Mouse (Mus musculus) gastrocnemius, postnatal 10 days (tissue): ENCODE measurements around the gene Man1c1. TPM values are rescaled to one million over a fixed set of nuclear protein-coding genes. Genes with fewer than 3 reads are reported as not detected.

Source experiments
- DNase-seq: peaks from one replicate; pipeline ENCODE4 v3.0.0; 2021; ENCODE audit warnings: mixed read lengths
- total RNA-seq, 2 experiments: library from RNA; stranded (reverse); gene quantifications; 2 replicates each; pipeline ENCODE4 v1.2.3; 2021

Gene Man1c1
- total RNA-seq, 2 experiments from 2014 or later: 11.2 to 13.8 TPM

DNA sequence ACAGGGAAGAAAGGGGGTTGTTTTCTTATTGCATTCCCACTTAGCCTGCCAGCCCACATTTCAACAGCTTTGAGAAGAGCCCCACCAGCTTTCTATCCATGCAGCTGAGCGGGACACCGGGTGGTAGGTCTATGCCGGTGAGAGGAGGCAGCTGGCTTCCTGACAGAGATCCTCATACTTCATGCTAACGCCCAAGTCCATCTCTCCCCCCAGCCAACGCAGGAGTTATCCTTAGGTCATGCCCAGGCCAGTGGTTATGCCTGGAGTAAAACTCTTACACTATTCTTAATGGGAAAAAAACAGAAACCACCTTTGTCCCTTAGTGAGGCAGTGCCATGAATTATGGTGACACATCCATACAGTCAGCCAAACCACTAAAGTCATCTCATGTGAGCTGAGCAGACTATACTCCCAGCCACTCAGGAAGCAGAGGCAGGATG is 66.0 kb downstream of the Man1c1 start:
- no peak for DNase-seq

DNA sequence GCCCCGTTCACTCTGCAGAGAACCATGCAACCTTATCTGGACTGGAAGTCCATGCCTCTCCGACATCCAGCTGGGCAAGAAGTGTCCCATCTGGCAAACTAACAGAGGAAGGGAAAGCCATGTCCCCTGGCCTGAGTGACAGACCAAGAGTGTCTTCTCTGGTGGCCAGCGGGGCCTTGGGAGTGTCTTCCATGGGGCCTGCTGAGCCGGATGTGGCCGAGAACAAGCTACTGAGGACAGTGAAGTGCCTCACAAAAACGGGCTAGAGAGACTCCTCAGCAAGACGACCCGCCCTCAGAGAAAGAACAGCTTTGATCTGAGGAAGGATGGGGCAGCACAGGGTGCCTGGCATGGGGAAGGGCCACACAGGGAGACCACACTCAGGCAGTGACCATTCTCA is 67.7 kb downstream of the Man1c1 start:
- DNase-seq: no peak

DNA sequence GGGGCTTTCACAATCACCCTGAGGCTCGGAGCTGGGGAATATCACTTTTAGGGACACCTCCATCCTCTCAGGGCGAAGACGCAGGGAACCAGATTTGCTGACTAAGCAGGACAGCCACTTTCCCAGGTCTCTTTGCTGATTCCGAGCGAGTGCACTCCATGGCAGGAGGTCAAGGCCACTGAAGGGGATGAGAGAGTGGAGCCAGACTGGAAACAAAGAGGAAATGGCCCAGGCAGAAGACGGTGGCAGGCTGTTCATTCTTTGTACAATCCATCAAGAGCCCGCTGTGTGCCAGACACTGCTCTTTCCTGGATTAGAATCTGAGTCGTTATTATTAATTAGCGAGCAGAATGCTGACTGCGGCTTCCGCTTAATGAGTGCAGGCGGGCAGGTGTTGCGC is 70.1 kb downstream of the Man1c1 start:
- no peak for DNase-seq

DNA sequence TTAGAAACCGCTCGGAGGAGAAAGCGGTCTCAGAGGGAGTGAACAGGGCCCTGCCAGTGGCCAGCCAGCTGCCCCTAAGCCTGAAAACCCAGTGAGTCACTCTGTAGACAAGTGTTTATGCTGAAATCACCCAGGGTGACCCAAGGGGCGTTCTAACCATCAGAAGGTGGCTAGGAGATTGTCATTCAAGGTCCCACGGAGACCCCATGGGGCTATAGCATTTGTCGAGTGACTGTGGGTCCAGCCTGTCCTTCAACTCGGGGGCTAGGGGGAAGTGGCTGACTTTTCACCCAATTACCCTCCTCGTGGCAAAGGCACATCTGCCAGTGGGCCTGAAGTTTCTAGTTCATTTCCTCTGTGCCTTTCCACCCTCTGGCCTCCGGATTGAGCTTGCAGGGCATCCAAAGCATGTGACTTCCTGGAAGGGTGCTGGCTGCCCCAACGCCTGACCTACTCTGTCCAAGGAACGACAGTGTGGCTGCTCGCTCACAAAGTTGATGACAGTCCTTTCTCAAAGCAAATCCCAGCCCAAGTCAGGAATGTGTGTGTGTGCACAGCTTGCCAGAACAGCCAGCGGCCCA is 71.9 kb downstream of the Man1c1 start:
- peak; percentile 56 for DNase-seq

DNA sequence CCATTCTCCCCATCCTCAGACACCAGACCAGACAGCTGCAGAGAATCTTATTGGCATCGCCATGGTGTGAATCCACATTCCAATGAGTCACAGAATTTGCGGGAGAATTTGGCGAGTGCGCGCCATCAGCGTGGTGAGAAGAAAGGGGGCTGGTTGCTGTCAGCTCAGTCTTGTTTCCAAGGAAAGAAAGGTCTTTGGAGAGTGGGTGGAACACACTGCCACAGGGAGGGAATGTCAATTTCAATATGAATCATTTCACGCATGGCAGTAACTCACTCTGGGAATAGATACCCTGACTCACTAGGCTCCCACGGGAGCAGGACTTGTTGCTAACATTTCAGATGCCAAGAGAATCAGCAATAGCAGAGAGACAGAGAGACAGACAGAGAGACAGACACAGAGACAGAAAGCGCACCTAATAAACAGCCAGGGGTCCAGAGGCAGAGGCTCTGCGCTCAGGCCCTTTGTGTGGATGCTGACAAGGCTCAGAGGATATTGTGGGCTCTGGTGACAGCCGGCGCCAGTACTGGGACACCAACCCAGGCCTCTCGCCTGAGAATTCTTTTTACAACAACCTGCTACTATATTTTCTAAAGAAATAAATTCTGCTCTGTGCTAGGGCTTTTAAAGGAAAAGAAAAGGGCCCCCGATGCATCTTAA is 72.5 kb downstream of the Man1c1 start:
- no peak for DNase-seq

DNA sequence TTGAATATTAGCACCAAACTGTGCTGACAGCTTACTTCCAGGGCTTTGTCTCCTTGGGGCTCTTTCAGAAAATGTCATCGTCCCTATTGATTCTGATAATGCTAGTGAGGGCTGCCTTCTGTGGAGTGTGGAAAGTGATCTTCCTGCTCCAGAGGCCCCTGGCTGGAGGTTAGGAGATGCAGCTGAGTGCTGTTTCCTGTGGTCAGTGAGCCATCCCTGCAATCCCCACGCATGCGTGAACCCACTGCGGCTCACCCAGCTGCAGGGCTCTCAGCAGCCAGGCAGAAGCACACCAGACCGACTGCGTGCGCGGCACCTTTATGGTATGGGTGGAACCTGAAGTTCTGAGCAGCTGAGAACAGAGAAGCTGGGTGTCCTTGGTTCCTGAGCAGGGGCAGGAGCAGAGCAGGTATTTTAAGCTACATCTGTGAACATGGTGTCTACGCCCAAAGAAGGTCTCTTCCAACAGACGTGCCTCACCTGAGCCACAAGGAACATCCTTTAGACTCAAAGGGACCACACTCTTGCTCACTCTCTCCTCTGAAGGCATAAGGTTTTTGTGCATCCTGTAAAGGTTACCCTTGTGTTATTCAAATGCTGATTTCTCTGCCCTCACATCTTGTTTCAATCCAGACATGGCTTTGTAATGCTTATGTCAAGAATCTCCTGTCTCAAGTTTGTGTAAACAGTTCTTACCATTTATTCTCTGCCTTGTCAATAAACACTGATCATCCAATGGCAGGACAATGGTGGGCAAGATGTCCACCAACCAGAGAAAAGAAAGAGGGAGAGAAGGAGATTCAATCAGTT is 75.3 kb downstream of the Man1c1 start:
- no peak for DNase-seq

DNA sequence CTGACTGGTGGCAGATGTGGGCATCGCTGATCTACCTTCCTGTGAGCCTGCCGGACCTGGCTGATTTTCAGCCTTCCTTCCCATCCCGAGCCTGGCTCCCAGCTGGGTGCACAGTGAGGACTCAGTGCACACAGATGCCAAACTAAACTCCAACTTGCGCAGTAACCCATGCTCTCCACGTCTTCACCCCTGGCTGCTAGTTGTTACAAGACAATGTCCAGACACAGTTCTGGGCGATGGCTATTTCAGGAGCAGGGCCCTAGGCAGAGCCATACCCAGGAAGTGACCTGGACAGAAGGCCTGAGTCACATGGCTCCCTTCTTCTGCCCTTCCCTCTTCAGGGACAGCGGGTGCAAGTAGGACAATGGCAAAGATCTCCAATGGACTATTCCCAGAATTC is 76.0 kb downstream of the Man1c1 start:
- no peak for DNase-seq

DNA sequence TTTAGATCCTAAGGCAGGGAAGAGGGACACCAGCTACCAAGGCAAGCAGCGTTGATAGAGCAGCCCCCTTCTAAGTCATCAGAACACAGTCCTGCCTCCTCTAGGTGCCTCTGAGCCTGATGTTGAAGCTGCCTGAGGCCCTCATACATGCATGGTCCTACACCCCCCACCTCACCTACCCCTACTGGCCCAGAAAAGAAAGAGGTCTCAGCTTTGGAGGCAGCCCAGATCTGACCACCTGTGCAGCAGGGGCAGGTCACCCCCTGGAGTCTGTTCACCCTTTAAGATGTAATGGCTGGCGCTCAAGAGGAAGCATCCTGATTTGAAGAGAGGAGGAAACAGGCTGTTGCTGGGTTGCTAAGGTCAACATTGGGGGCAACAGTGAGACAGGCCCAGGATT is 77.2 kb downstream of the Man1c1 start:
- no peak for DNase-seq

DNA sequence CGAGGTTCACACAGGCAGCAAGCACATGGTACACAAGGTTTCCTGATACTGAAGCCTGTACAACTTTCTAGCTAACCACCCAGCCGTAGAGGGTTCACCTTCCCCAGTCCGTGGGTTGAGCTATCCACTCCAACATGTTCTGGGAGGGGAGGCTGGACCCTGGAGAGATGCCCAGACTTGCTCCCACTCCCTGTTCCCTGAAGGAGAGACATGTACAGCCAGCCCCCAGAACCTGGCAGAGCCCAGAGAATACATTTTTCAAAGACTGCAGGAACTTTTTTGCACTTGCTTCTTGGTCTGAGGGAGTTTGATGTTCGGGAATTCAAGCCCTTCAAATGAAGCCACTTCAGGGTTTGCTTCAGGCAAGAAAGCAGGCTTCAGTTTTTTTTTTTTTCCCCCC is 77.7 kb downstream of the Man1c1 start:
- DNase-seq: no peak

DNA sequence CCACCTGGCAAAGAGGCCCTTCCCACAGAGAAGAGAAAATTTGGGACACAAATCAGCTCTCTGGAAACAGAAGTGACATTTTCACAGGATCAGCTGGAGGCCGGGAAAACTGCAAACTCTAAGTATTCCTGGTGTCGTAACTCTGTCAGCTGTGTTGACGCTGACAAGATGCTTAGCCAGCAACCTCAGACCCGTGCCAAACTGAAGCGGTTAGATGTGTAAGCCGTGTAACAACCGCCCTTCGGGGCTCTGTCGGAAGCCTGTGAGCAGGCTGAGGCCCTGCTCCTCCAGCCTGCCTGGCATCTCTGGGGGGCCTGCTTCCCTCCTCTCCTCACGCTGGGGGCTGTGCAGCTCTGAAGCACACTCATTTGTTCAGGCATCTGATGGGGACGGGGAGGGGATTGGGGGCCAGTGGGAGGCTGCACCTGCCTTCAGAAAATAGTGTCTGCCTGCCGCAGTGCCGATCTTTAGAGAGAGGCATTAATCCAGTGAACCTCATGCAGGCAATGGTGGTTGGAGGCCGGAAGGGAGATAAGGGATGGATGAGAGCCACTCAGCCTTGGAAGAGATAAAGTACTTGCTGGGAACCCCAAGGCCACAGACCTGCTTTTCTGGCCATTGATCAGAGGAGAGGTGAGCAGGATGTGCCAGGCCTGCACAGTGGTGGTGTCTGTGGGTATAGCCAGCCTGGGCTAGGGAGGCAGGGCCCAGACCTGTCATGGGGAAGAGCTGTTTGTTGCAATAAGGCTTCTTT is 79.8 kb downstream of the Man1c1 start:
- peak; percentile 56 for DNase-seq

DNA sequence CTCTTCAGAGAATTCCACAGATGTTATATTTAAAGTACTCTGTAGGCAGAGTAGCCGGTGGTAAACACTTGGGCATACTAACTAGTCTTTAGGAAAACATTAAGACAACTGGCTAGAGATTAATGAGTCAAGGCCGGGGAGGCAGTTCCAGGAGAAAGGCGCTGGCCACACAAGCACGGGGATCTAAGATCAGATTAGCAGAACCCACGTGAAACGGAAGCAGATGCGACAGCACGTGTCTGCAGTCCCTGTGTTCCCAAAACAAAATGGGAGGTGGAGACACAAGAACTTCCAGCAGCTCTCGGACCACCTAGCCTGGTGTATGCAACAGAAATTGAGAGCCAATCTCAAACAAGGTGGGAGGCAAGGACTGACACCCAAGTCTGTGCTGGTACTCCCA is 82.4 kb downstream of the Man1c1 start:
- no peak for DNase-seq

DNA sequence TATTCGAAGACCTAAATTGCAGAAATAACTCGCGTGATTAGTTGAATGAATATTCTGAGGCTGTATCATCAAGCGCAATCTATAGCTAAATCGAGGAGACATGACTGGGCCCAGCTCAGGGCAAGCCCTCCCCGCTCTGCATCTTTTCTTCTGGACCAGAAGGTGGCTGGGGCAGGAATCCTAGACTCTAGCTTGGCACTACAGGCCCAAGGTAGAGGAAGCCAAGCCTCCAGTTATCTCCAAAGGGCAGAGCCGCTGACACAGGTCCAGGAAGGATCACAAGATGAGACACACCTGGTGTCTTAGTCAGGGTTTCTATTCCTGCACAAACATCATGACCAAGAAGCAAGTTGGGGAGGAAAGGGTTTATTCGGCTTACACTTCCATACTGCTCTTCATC is 83.8 kb downstream of the Man1c1 start:
- no peak for DNase-seq

DNA sequence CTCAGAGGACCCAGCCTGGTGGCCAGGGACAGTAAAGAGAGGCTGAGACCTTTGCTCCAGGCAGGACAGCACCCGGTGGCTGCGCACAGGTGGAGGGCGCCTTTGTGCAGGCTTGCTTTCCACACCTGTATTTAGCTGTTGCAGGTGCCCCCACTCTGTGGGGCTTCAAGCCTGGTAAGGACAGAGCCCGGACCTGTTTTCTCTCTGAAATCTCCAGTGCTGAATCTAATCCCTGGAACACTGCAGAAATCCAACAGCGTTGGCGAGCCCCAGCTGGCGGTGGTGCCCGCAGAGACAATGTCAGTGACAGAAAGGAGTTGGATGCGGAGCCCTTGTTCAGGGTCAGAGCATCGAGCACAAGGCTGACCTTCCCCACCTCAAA is 84.6 kb downstream of the Man1c1 start:
- no peak for DNase-seq

DNA sequence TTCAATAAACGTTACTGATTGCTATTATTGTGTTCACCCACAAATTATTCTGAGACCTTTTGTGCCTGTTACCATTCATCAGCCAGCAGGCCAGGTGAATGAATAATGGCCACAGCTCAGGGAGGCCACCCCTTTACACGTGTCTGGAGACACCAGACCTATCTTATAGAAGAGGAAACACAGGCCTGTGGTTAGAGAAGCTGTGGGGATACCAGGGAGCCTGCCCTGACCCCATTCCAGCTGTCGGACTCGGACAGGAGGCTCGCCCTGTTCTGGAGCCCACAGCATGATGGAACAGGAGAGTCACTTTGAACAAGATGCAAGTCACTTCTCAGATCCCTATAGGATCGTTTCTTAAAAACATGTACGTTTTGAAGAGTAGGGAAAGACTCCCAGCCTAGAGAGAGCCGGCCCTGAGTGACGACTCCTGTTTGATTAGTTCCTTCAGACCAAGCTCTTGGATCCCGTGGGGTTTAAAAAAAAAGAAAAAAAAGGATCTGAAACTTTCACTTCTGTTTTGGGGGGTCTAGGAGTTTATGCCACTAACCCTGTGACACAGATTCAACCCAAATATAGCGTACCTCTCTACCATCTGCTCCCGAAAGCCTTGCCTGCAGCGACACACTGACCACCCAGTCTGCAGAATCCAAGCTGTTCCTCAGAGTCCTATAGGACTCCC is 85.1 kb downstream of the Man1c1 start:
- DNase-seq: no peak

DNA sequence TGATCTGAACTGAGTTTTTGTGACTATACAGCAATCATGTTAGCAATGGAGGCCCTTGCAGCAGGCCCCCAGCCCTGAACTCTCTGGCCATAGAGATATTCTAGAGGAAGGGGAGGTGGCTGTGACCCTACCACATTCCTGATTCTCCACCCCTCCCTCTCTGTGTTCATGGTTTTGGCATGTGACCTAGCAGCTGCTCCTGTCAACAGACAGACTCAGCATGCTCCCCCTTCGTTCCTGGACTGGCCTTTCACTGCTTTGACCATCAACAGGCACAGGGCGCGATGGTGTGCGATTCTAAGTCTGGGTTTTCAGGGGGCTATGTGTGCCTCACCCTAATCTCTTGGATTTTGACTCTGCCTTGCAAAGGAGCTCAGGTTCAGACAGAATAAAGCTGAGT is 86.3 kb downstream of the Man1c1 start:
- DNase-seq: no peak

DNA sequence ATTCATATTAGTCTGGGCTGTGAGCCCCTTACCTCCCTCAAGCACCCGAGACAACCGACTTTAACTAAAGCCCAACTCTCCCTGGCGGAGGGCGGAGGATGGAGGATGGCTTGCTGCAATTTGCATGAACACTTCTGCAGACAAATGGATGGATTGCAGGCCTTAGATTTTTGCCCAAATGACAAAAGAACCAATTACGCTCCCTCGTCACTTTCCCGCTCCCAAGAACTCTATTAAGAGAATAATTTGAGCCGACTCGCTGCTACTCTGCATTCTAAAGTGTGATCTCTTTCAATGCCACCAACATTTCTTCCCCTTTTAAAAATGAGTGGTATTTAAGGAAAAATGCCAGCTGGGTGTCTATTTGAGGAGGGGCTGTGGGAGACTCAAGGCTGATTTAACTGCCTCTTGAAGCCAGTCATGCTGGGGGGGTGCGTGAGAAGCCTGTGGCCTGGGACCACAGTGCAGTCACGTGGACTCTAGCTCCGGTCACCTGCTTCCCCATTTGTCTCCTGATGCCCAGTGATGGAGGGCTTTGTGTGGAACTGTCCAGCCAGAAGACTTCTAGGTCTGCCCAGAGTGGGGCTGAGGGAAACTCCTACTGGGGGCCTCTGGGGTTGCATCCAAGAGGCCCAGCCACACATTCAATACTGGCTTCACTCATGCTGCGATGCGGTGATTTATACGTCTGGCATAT is 88.0 kb downstream of the Man1c1 start:
- no peak for DNase-seq

DNA sequence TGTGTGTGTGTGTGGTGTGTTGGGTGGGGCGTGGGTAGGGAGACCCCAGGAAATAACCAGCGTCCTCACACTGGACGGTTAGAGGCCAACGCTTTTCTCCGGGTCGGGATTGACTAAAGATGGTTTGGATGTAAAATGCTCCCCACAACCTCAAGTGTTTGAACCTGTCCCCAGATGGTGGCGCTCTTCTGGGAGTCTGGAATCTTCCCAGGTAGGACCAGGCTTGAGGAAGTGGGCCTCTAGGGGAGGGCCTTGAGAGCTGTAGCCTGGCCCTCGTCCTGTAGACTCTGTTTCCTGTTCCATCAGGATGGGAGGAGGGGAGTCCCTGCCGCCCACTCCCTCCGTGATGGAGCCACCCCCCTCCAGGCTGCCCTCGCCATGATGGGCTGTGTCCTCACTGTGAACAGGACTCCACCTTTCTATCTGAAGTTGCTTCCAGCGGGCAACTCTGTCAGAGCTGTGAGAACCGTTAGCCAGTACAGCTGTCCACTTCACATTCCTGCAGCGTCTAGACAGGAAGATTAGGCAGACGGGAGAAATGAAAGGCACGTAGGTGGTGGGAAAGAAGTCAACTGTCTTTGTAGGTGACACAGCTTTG is 91.9 kb downstream of the Man1c1 start:
- DNase-seq: no peak

DNA sequence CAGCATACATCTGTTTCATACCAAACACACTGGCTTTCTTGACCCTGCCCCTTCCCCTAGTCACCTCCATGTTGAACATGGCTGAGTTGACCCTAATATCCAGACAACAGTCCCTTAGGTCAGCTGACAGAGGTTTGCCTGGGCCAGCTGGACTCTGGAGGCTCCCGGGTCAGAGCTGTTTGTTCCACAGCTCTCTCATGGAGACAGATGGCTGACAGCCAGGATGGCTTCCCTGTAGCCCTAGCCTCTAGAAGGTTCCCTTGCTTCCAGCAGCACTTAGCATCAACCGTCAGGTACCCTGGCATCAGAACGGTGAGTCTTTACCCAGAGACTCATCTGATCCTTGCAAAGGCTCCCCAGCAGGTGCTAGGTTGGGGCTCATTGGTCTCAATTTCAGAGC is 93.5 kb downstream of the Man1c1 start:
- peak; percentile 45 for DNase-seq

DNA sequence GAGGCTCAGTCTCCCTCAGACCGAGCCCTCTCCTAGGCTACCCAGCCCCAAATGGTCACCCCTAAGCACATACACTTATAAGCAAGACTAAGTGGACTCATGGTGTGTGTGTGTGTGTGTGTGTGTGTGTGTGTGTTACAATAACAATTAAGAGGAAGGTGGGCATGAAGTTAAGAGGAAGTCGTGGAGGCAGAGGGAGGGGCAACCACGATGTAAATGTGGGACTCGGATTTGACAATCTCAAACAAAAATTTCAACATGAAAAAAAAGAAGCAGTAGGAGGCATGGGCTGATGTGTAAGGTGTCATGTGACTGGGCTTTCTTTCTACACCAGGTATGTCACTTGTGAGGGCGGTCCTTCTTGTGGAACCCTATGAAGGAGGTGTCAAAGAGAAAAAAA is 96.4 kb downstream of the Man1c1 start:
- no peak for DNase-seq

DNA sequence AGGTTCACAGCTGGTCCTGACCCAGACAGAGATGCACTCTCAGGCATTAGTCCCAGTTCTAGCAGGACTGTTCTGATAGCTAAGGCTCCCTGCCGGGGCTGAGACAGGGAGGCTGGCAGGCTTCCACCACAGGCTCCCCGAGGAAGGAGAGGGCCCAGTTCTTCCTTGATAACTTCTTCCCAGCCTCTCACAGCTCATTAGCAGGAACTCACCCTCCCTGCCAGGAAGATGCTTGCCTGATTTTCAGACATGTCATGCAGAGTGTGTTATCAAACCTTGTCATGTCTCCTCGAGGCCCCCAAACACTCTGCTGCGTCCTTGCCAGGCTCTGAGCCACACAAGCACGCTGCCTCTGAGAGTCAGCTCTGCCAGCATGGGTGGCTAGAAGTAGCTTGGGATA is 98.0 kb downstream of the Man1c1 start:
- DNase-seq: peak; percentile 62

DNA sequence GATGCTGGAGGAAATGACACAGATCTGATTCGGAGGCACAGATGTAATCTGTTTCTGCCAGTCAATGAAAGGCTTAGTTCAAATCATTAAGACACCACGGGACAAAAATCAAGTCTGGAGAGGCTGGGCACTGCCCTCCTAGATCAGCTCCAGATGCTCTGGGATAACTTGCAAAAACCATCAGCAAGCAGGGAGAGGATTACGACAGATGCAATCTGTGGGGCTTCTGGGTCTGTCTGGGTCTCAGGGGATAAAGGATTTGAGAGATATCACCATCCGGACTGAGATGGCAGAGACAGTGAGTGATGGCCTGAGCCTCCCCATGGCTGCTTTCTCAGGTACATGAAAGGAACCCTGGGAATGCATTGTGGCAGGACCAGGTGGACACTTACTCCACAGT is 99.6 kb downstream of the Man1c1 start:
- DNase-seq: no peak
